Mouse (Mus musculus) ES-E14 (cell line): ENCODE measurements around the gene Icmt. TPM values are rescaled to one million over a fixed set of nuclear protein-coding genes. Genes with fewer than 3 reads are reported as not detected.

Experiments used
- DNase-seq: peaks from one replicate; pipeline ENCODE4 v3.0.0-alpha.2; 2013; ENCODE audit warnings: low read depth, low spot score
- H3K27ac ChIP-seq: 2 replicates; pipeline ENCODE4 v1.5.1; 2012; ENCODE audit warnings: low read depth, mild to moderate bottlenecking, low read length, moderate library complexity, mixed read lengths; ENCODE audit not compliant: poor library complexity, insufficient read depth, severe bottlenecking
- H3K36me3 ChIP-seq: 2 replicates; pipeline ENCODE4 v1.6.1; 2012; ENCODE audit warnings: mild to moderate bottlenecking, low read length, moderate library complexity, mixed read lengths; ENCODE audit not compliant: control insufficient read depth, poor library complexity, insufficient read depth, severe bottlenecking
- H3K4me1 ChIP-seq, 2 experiments: fragments of 150-350 bp in 1 of 2; sonication (generic) in 1 of 2; 2 replicates each; pipeline ENCODE4 v1.6.1; 2012; ENCODE audit warnings: low read length in 2 of 2, mild to moderate bottlenecking in 1 of 2, mixed read lengths in 1 of 2; ENCODE audit not compliant: control insufficient read depth in 2 of 2, insufficient read depth in 2 of 2, poor library complexity in 1 of 2
- H3K4me3 ChIP-seq, 2 experiments: fragments of 150-350 bp in 1 of 2; sonication (generic) in 1 of 2; 2 replicates each; pipeline ENCODE4 v1.5.1; 2012; ENCODE audit warnings: low read length in 2 of 2, low read depth in 1 of 2, mild to moderate bottlenecking in 1 of 2, mixed read lengths in 1 of 2; ENCODE audit not compliant: insufficient read depth in 1 of 2, poor library complexity in 1 of 2, severe bottlenecking in 1 of 2
- H3K9ac ChIP-seq: 2 replicates; pipeline ENCODE4 v1.6.1; 2012; ENCODE audit warnings: low read depth, mild to moderate bottlenecking, low read length, mixed read lengths; ENCODE audit not compliant: poor library complexity, insufficient read depth, severe bottlenecking
- H3K9me3 ChIP-seq: fragments of 150-350 bp; sonication (generic); 2 replicates; pipeline ENCODE4 v1.6.1; 2012; ENCODE audit warnings: low read depth, mild to moderate bottlenecking, low read length; ENCODE audit not compliant: control insufficient read depth, insufficient read depth
- CHD2 ChIP-seq: IDR thresholded peaks from 2 replicates; pipeline ENCODE4 v1.6.1; 2014; ENCODE audit warnings: mild to moderate bottlenecking, low read depth, low read length, inconsistent platforms
- HCFC1 ChIP-seq: IDR thresholded peaks from 2 replicates; pipeline ENCODE4 v1.6.1; 2012; ENCODE audit warnings: low read length, inconsistent platforms, borderline replicate concordance; ENCODE audit not compliant: insufficient read depth
- MAFK ChIP-seq: IDR thresholded peaks from 2 replicates; pipeline ENCODE4 v1.6.1; 2014; ENCODE audit warnings: mild to moderate bottlenecking, low read depth, low read length, inconsistent platforms; ENCODE audit not compliant: insufficient read depth
- ZC3H11A ChIP-seq: IDR thresholded peaks from 2 replicates; pipeline ENCODE4 v1.6.1; 2012; ENCODE audit warnings: low read depth, mild to moderate bottlenecking, inconsistent platforms, low read length, borderline replicate concordance
- ZNF384 ChIP-seq: IDR thresholded peaks from 2 replicates; pipeline ENCODE4 v1.6.1; 2012; ENCODE audit warnings: low read depth, low read length, inconsistent platforms
- in situ Hi-C, 2 experiments: fragments of 600-800 bp; cut with MboI; formaldehyde crosslinking; loops; one replicate each; pipeline ENCODE4 v1.15.1; 2025; ENCODE audit warnings: low sequenced_read_pairs in 2 of 2, inconsistent platforms in 1 of 2; ENCODE audit not compliant: unreplicated experiment in 2 of 2
- total RNA-seq: library from RNA; depleted of rRNA; stranded (reverse); fragments of 300-350 nt; gene quantifications from 2 replicates; pipeline ENCODE4 v1.2.3, GENCODE M21; 2012

Icmt gene
- total RNA-seq, 1 experiment: 47.7 TPM

DNA sequence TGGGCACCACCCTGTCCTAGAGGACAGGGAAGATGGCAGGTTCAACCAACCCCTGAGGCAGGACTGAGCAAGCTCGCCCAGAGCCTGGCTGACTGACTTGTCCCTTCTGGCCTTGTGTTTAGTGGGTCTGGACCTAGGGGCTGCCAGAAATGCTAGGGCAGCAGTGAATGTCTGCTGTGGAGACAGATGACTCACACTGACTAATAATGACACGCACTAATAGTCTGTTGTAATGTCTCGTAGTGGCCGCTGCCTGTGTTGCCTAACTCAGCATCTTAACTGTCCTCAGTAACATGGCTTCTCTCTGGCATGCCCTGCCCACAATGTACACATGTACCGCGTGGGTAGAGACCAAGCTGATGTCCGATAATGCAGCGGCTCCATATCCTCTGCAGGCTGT is 36.6 kb upstream of the Icmt start:
- no peak for DNase-seq
- H3K27ac ChIP-seq: no peak overlapping the region
- H3K4me1 ChIP-seq: peaks cover 0 to 31% of the 10 kb centered on the region in 2 experiments; a peak in 3 of 4 replicates

GRCm38 (mm10) chr4:152262187-152262586 is 34.8 kb upstream of the Icmt start:
- Histone ChIP-seq H3K36me3 (no peaks in the 10 kb centered on the region), H3K4me1 (peaks cover 0 to 31% of the 10 kb centered on the region in 2 experiments; a peak in 3 of 4 replicates), H3K9ac (no peak overlapping the region), H3K27ac (no peak overlapping the region), H3K4me3 (no peak overlapping the region), H3K9me3 (no peaks in the 10 kb centered on the region)
- DNase-seq: no peak
- in situ Hi-C loops: no loop called here
- no peak for TF ChIP-seq CHD2
- no peak for TF ChIP-seq MAFK
- TF ChIP-seq HCFC1: no peak
- TF ChIP-seq ZNF384: no peak
- TF ChIP-seq ZC3H11A: no peak

More for the DNA sequence above, 36.6 kb upstream of the Icmt start:
- H3K9me3 ChIP-seq: no peaks in the 10 kb centered on the region
- TF ChIP-seq HCFC1 (no peak), MAFK (no peak), ZNF384 (no peak), ZC3H11A (no peak), CHD2 (no peak)
- H3K9ac ChIP-seq: no peak overlapping the region
- H3K36me3 ChIP-seq: peaks cover 3% of the 10 kb centered on the region; the same call in 1 of the 2 replicates
- in situ Hi-C loops: no loop called here
- no peak overlapping the region for H3K4me3 ChIP-seq

GRCm38 (mm10) chr4:152263089-152263488 is 33.9 kb upstream of the Icmt start:
- no peaks in the 10 kb centered on the region for H3K9me3 ChIP-seq
- DNase-seq: no peak
- in situ Hi-C loops: no loop called here
- H3K4me3 ChIP-seq: no peak overlapping the region
- H3K4me1 ChIP-seq: peaks cover 0 to 31% of the 10 kb centered on the region in 2 experiments; a peak in 3 of 4 replicates
- no peak overlapping the region for H3K27ac ChIP-seq
- peaks cover 3% of the 10 kb centered on the region; the same call in 1 of the 2 replicates for H3K36me3 ChIP-seq
- TF ChIP-seq ZC3H11A (no peak), MAFK (no peak), HCFC1 (no peak), CHD2 (no peak), ZNF384 (no peak)
- H3K9ac ChIP-seq: no peak overlapping the region

DNA sequence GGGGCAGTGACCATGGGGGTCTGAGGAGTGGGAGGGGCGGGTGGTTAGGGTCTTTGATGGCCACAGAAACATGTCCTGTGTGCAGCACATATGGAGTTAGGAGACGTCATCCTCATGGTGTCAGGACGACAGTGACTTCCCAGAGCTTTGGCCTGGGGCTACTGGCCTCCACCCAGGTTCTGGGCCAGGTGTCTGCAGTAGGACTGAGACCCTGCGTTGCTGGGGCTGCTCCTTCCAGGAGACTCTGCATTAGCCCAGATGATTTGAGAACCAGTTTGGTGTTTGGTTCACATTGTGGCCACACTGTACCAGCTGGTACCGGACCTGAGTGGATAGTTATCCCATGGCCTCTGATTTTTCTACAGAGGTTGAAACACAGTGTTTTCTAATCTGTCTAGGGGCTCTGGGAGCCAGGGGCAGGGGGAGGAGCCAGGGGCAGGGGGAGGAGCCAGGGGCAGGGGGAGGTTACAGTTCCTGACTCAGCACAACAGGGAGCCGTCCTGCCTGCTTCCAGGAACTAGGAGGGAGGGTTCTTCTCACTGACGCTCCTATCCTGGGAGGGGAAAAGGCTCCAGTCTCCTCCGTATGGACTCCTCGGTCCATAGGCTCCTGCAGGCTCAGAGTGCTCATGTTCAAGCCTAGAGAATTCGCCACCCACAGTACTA is 33.4 kb upstream of the Icmt start:
- Histone ChIP-seq H3K27ac (peak overlapping the region; percentile 37), H3K9me3 (no peaks in the 10 kb centered on the region), H3K36me3 (peaks cover 6% of the 10 kb centered on the region; the same call in 1 of the 2 replicates), H3K4me3 (peak overlapping the region in 1 of 2 experiments; percentile 65; a peak in 2 of 4 replicates), H3K4me1 (peaks cover 0 to 31% of the 10 kb centered on the region in 2 experiments; a peak in 3 of 4 replicates), H3K9ac (peak overlapping the region; percentile 46; the same call in 1 of the 2 replicates)
- DNase-seq: peak; percentile 75
- in situ Hi-C loops: no loop called here
- peak; percentile 92 for TF ChIP-seq MAFK
- no peak for TF ChIP-seq CHD2
